Mouse (Mus musculus): ENCODE measurements around the gene Prdm8.
A peak's percentile ranks its signal among the peaks of the same experiment; 100 is the strongest.

Gene Prdm8

GRCm38 (mm10) chr5:98184971-98185805 is 18.2 kb downstream of the Prdm8 start:
- DNase-seq: peak; percentile 84

- DNase-seq: peak; percentile 29
Observed at GRCm38 (mm10) chr5:98185806-98186751, 19.1 kb downstream of the Prdm8 start.

- DNase-seq: peak; percentile 41
Observed at GRCm38 (mm10) chr5:98189181-98190180, 22.5 kb downstream of the Prdm8 start.

- DNase-seq: no peak
Observed at GRCm38 (mm10) chr5:98192295-98192983, 25.4 kb downstream of the Prdm8 start.

- no peak for DNase-seq
Observed at GRCm38 (mm10) chr5:98194959-98195358, 28.0 kb downstream of the Prdm8 start.

GRCm38 (mm10) chr5:98198412-98199218 is 31.6 kb downstream of the Prdm8 start:
- no peak for DNase-seq

- DNase-seq: no peak
Observed at GRCm38 (mm10) chr5:98199219-98199552, 32.2 kb downstream of the Prdm8 start.

GRCm38 (mm10) chr5:98201606-98202005 is 34.6 kb downstream of the Prdm8 start:
- no peak for DNase-seq

GRCm38 (mm10) chr5:98202996-98203395 is 36.0 kb downstream of the Prdm8 start:
- DNase-seq: no peak

- DNase-seq: no peak
Observed at GRCm38 (mm10) chr5:98212501-98212900, 45.5 kb downstream of the Prdm8 start.

- no peak for DNase-seq
Observed at GRCm38 (mm10) chr5:98221956-98222355, 55.0 kb downstream of the Prdm8 start.

GRCm38 (mm10) chr5:98226710-98227109 is 59.7 kb downstream of the Prdm8 start:
- no peak for DNase-seq

- DNase-seq: peak; percentile 61
Observed at GRCm38 (mm10) chr5:98229456-98229855, 62.5 kb downstream of the Prdm8 start.

GRCm38 (mm10) chr5:98238466-98238865 is 71.5 kb downstream of the Prdm8 start:
- DNase-seq: no peak

Measured in cerebellum, adult 8-10 months (tissue).